Mouse (Mus musculus) hindbrain, embryonic 14.5 days (tissue): ENCODE data around the gene Gm17018. TPM values are rescaled to one million over a fixed set of nuclear protein-coding genes. Genes with fewer than 3 reads are reported as not detected.

ENCODE experiments used
- ATAC-seq: fragments of 200-750 bp; cut with Nextera tagmentation; 2 replicates; pipeline ENCODE4 v1.8.0; 2017; ENCODE audit warnings: moderate number of reproducible peaks, mild to moderate bottlenecking, moderate TSS enrichment, moderate library complexity; ENCODE audit not compliant: low FRiP score
- DNase-seq: peaks from one replicate; pipeline ENCODE4 v3.0.0-alpha.2; 2015; ENCODE audit warnings: low spot score
- H3K27ac ChIP-seq: fragments of 300-500 bp; sonication (generic); 2 replicates; pipeline ENCODE4 v1.5.1; 2014; ENCODE audit warnings: mild to moderate bottlenecking, moderate library complexity
- H3K27me3 ChIP-seq: fragments of 300-500 bp; sonication (generic); 2 replicates; pipeline ENCODE4 v1.6.1; 2014; ENCODE audit warnings: mild to moderate bottlenecking, low read length, mixed read lengths; ENCODE audit not compliant: control insufficient read depth, insufficient read depth
- H3K36me3 ChIP-seq: fragments of 300-500 bp; sonication (generic); replicated peaks from 2 replicates; pipeline ENCODE4 v1.6.1; 2014; ENCODE audit not compliant: control insufficient read depth, insufficient read depth
- H3K4me1 ChIP-seq: fragments of 300-500 bp; sonication (generic); replicated peaks from 2 replicates; pipeline ENCODE4 v1.6.1; 2014; ENCODE audit warnings: antibody characterized with exemption, low read length, mixed read lengths; ENCODE audit not compliant: control insufficient read depth, insufficient read depth
- H3K4me2 ChIP-seq: fragments of 300-500 bp; sonication (generic); replicated peaks from 2 replicates; pipeline ENCODE4 v1.6.1; 2014; ENCODE audit warnings: mild to moderate bottlenecking, moderate library complexity
- H3K4me3 ChIP-seq: fragments of 300-500 bp; sonication (generic); replicated peaks from 2 replicates; pipeline ENCODE4 v1.5.1; 2014; ENCODE audit warnings: mild to moderate bottlenecking, low read length
- H3K9ac ChIP-seq: fragments of 300-500 bp; sonication (generic); 2 replicates; pipeline ENCODE4 v1.6.1; 2014
- H3K9me3 ChIP-seq: fragments of 300-500 bp; sonication (generic); 2 replicates; pipeline ENCODE4 v1.6.1; 2016; ENCODE audit warnings: low read length; ENCODE audit not compliant: control insufficient read depth
- WGBS: fragments of 180-500 bp; shearing (Covaris S2); extraction: QIAGEN DNeasy Blood & Tissue Kit; methylation state at CpG from one replicate; pipeline ENCODE4 v1.1.7; 2014; 5-methylcytosine and 5-hydroxymethylcytosine counted together
- polyA plus RNA-seq: library from polyadenylated mRNA; unstranded; fragments of >200 nt; fragmentation: Nextera tagmentation; extraction: Ambion mirVana; gene quantifications from 2 replicates; pipeline ENCODE4 v1.2.1, GENCODE M21; 2014

Gm17018 gene
- polyA plus RNA-seq, 1 experiment from 2014 or later = 87.4 TPM

GRCm38 (mm10) chr19:45592916-45593315 is 32.5 kb downstream of the Gm17018 start:
- DNase-seq = no peak
- Histone ChIP-seq H3K36me3 (0 out of 2 replicates have a peak, but pooled peaks cover 3% of the 10 kb centered on the region), H3K9ac (no peak overlapping the region), H3K9me3 (no peaks in the 10 kb centered on the region), H3K27ac (no peak overlapping the region), H3K27me3 (peaks cover 25% of the 10 kb centered on the region; the same call in 1 of the 2 replicates), H3K4me3 (no peak overlapping the region), H3K4me1 (no peaks in the 10 kb centered on the region; the same call in 1 of the 2 replicates), H3K4me2 (no peak overlapping the region)
- no peak for ATAC-seq
- 87% methylated on average over 9 of the region's 9 CpGs for WGBS

GRCm38 (mm10) chr19:45594079-45594478 is 33.7 kb downstream of the Gm17018 start:
- WGBS = 91% methylated on average over 7 of the region's 7 CpGs
- Histone ChIP-seq H3K4me2 (no peak overlapping the region), H3K27me3 (peaks cover 36% of the 10 kb centered on the region), H3K4me1 (no peaks in the 10 kb centered on the region; the same call in 1 of the 2 replicates), H3K36me3 (0 out of 2 replicates have a peak, but pooled peaks cover 3% of the 10 kb centered on the region), H3K9me3 (no peaks in the 10 kb centered on the region), H3K4me3 (no peak overlapping the region), H3K27ac (no peak overlapping the region), H3K9ac (no peak overlapping the region)
- no peak for ATAC-seq
- no peak for DNase-seq

GRCm38 (mm10) chr19:45595481-45595880 is 35.1 kb downstream of the Gm17018 start:
- DNase-seq (no peak), ATAC-seq (no peak)
- 0 out of 2 replicates have a peak, but pooled peaks cover 3% of the 10 kb centered on the region for H3K36me3 ChIP-seq
- no peak overlapping the region for H3K9ac ChIP-seq
- H3K4me3 ChIP-seq = no peak overlapping the region
- H3K4me1 ChIP-seq = no peaks in the 10 kb centered on the region; the same call in 1 of the 2 replicates
- 90% methylated on average over 6 of the region's 6 CpGs for WGBS
- peaks cover 42% of the 10 kb centered on the region for H3K27me3 ChIP-seq
- no peaks in the 10 kb centered on the region for H3K9me3 ChIP-seq
- no peak overlapping the region for H3K27ac ChIP-seq
- no peak overlapping the region for H3K4me2 ChIP-seq

- ATAC-seq (peak; percentile 68; the same call in 1 of the 2 replicates), DNase-seq (peak; percentile 57)
- no peak overlapping the region for H3K4me3 ChIP-seq
- no peak overlapping the region for H3K27ac ChIP-seq
- H3K9me3 ChIP-seq = no peaks in the 10 kb centered on the region
- no peak overlapping the region for H3K4me2 ChIP-seq
- no peak overlapping the region for H3K9ac ChIP-seq
- WGBS = 7% methylated on average over 7 of the region's 7 CpGs
- H3K36me3 ChIP-seq = 0 out of 2 replicates have a peak, but pooled peaks cover 3% of the 10 kb centered on the region
- no peaks in the 10 kb centered on the region; the same call in 1 of the 2 replicates for H3K4me1 ChIP-seq
- H3K27me3 ChIP-seq = peaks cover 47% of the 10 kb centered on the region
Measured at GRCm38 (mm10) chr19:45596019-45596418, 35.6 kb downstream of the Gm17018 start.

- WGBS = 38% methylated on average over 6 of the region's 6 CpGs
- ATAC-seq = 0 out of 2 replicates have a peak, but pooled peaks have one; percentile 31
Measured at GRCm38 (mm10) chr19:45596434-45596833, 36.0 kb downstream of the Gm17018 start.

GRCm38 (mm10) chr19:45597106-45597505 is 36.7 kb downstream of the Gm17018 start:
- Histone ChIP-seq H3K9ac (no peak overlapping the region), H3K36me3 (no peaks in the 10 kb centered on the region), H3K27ac (no peak overlapping the region), H3K4me1 (no peaks in the 10 kb centered on the region; the same call in 1 of the 2 replicates), H3K9me3 (no peaks in the 10 kb centered on the region), H3K27me3 (peaks cover 41% of the 10 kb centered on the region), H3K4me3 (no peak overlapping the region), H3K4me2 (no peak overlapping the region)
- 66% methylated on average over 4 of the region's 4 CpGs for WGBS
- DNase-seq = no peak
- no peak for ATAC-seq

More at GRCm38 (mm10) chr19:45596434-45596833, 36.0 kb downstream of the Gm17018 start:
- DNase-seq = no peak
- peaks cover 48% of the 10 kb centered on the region for H3K27me3 ChIP-seq
- 0 out of 2 replicates have a peak, but pooled peaks cover under 1% of the 10 kb centered on the region for H3K36me3 ChIP-seq
- H3K9ac ChIP-seq = no peak overlapping the region
- no peaks in the 10 kb centered on the region; the same call in 1 of the 2 replicates for H3K4me1 ChIP-seq
- H3K4me2 ChIP-seq = no peak overlapping the region
- no peak overlapping the region for H3K27ac ChIP-seq
- H3K9me3 ChIP-seq = no peaks in the 10 kb centered on the region
- no peak overlapping the region for H3K4me3 ChIP-seq

- 98% methylated on average over 5 of the region's 5 CpGs for WGBS
- H3K4me2 ChIP-seq = no peak overlapping the region
- no peak overlapping the region for H3K27ac ChIP-seq
- no peak for DNase-seq
- H3K9ac ChIP-seq = no peak overlapping the region
- ATAC-seq = no peak
- no peaks in the 10 kb centered on the region; the same call in 1 of the 2 replicates for H3K4me1 ChIP-seq
- H3K9me3 ChIP-seq = no peaks in the 10 kb centered on the region
- no peaks in the 10 kb centered on the region for H3K36me3 ChIP-seq
- no peak overlapping the region for H3K4me3 ChIP-seq
- H3K27me3 ChIP-seq = peaks cover 35% of the 10 kb centered on the region
Measured at GRCm38 (mm10) chr19:45602606-45603005, 42.2 kb downstream of the Gm17018 start.

GRCm38 (mm10) chr19:45606701-45607100 is 46.3 kb downstream of the Gm17018 start:
- Histone ChIP-seq H3K36me3 (no peaks in the 10 kb centered on the region), H3K9ac (no peak overlapping the region), H3K4me3 (no peak overlapping the region), H3K4me1 (no peaks in the 10 kb centered on the region; the same call in 1 of the 2 replicates), H3K27ac (no peak overlapping the region), H3K9me3 (no peaks in the 10 kb centered on the region), H3K27me3 (peaks cover 11% of the 10 kb centered on the region; the same call in 1 of the 2 replicates), H3K4me2 (no peak overlapping the region)
- ATAC-seq = no peak
- DNase-seq = no peak
- 78% methylated on average over 4 of the region's 4 CpGs for WGBS

- 17% methylated on average over 7 of the region's 7 CpGs for WGBS
- no peak overlapping the region for H3K9ac ChIP-seq
- ATAC-seq (no peak; the same call in 1 of the 2 replicates), DNase-seq (no peak)
- H3K36me3 ChIP-seq = no peaks in the 10 kb centered on the region
- peaks cover 11% of the 10 kb centered on the region; the same call in 1 of the 2 replicates for H3K27me3 ChIP-seq
- H3K4me1 ChIP-seq = no peaks in the 10 kb centered on the region; the same call in 1 of the 2 replicates
- no peaks in the 10 kb centered on the region for H3K9me3 ChIP-seq
- H3K4me3 ChIP-seq = no peak overlapping the region
- H3K4me2 ChIP-seq = no peak overlapping the region
- no peak overlapping the region for H3K27ac ChIP-seq
Measured at GRCm38 (mm10) chr19:45607479-45607878, 47.1 kb downstream of the Gm17018 start.
